Mouse (Mus musculus) limb, embryonic 15.5 days (tissue): ENCODE data around the gene Naa80. TPM values are rescaled to one million over a fixed set of nuclear protein-coding genes. Genes with fewer than 3 reads are reported as not detected.

Experiments
- ATAC-seq: fragments of 200-750 bp; cut with Nextera tagmentation; 2 replicates; pipeline ENCODE4 v1.8.0; 2017; ENCODE audit warnings: low read depth, moderate TSS enrichment; ENCODE audit not compliant: insufficient number of reproducible peaks, low FRiP score, low TSS enrichment
- H3K27ac ChIP-seq: fragments of 300-500 bp; sonication (generic); 2 replicates; pipeline ENCODE4 v1.5.1; 2015; ENCODE audit warnings: moderate library complexity, mild to moderate bottlenecking, inconsistent platforms
- H3K27me3 ChIP-seq: fragments of 300-500 bp; sonication (generic); 2 replicates; pipeline ENCODE4 v1.6.1; 2015; ENCODE audit warnings: inconsistent platforms
- H3K36me3 ChIP-seq: fragments of 300-500 bp; sonication (generic); 2 replicates; pipeline ENCODE4 v1.6.1; 2015; ENCODE audit warnings: inconsistent platforms
- H3K4me1 ChIP-seq: fragments of 300-500 bp; sonication (generic); 2 replicates; pipeline ENCODE4 v1.6.1; 2015; ENCODE audit warnings: inconsistent platforms
- H3K4me2 ChIP-seq: fragments of 300-500 bp; sonication (generic); 2 replicates; pipeline ENCODE4 v1.6.1; 2015; ENCODE audit warnings: mild to moderate bottlenecking, inconsistent platforms
- H3K4me3 ChIP-seq: fragments of 300-500 bp; sonication (generic); 2 replicates; pipeline ENCODE4 v1.5.1; 2015; ENCODE audit warnings: mild to moderate bottlenecking, inconsistent platforms
- H3K9ac ChIP-seq: fragments of 300-500 bp; sonication (generic); 2 replicates; pipeline ENCODE4 v1.6.1; 2015; ENCODE audit warnings: inconsistent platforms
- H3K9me3 ChIP-seq: fragments of 300-500 bp; sonication (generic); 2 replicates; pipeline ENCODE4 v1.6.1; 2016; ENCODE audit warnings: inconsistent platforms
- WGBS: fragments of 180-500 bp; shearing (Covaris S2); methylation state at CpG from one replicate; pipeline ENCODE4 v1.1.7; 2015; 5-methylcytosine and 5-hydroxymethylcytosine counted together
- polyA plus RNA-seq: library from polyadenylated mRNA; unstranded; fragments of >200 nt; fragmentation: Nextera tagmentation; extraction: Ambion mirVana; gene quantifications from 2 replicates; pipeline ENCODE4 v1.2.1, GENCODE M21; 2015

The Naa80 gene
- polyA plus RNA-seq, 1 experiment from 2014 or later = 17.6 TPM

- peaks cover 42% of the 10 kb centered on the region for H3K36me3 ChIP-seq
- 80% methylated on average over 11 of the region's 11 CpGs for WGBS
- ATAC-seq = no peak
- no peaks in the 10 kb centered on the region for H3K9me3 ChIP-seq
- no peak overlapping the region for H3K27ac ChIP-seq
- H3K4me2 ChIP-seq = no peak overlapping the region
- H3K27me3 ChIP-seq = no peaks in the 10 kb centered on the region
- no peak overlapping the region for H3K9ac ChIP-seq
- no peak overlapping the region for H3K4me3 ChIP-seq
- peaks cover 51% of the 10 kb centered on the region for H3K4me1 ChIP-seq
Observed at GRCm38 (mm10) chr9:107543299-107543698, 35.4 kb upstream of the Naa80 start.

- peaks cover 51% of the 10 kb centered on the region for H3K4me1 ChIP-seq
- ATAC-seq = no peak
- H3K27me3 ChIP-seq = no peaks in the 10 kb centered on the region
- no peak overlapping the region for H3K27ac ChIP-seq
- WGBS = 92% methylated on average over 17 of the region's 17 CpGs
- no peak overlapping the region for H3K4me3 ChIP-seq
- no peaks in the 10 kb centered on the region for H3K9me3 ChIP-seq
- no peak overlapping the region for H3K9ac ChIP-seq
- H3K4me2 ChIP-seq = no peak overlapping the region
- peaks cover 33% of the 10 kb centered on the region for H3K36me3 ChIP-seq
Observed at GRCm38 (mm10) chr9:107544196-107544700, 34.4 kb upstream of the Naa80 start.

- H3K9ac ChIP-seq = no peak overlapping the region
- no peak overlapping the region for H3K27ac ChIP-seq
- H3K27me3 ChIP-seq = no peaks in the 10 kb centered on the region
- peaks cover 53% of the 10 kb centered on the region for H3K4me1 ChIP-seq
- no peaks in the 10 kb centered on the region for H3K9me3 ChIP-seq
- no peak overlapping the region for H3K4me3 ChIP-seq
- H3K4me2 ChIP-seq = no peak overlapping the region
- no peak for ATAC-seq
- WGBS = 91% methylated on average over 12 of the region's 12 CpGs
- H3K36me3 ChIP-seq = peaks cover 28% of the 10 kb centered on the region
Observed at GRCm38 (mm10) chr9:107544729-107545128, 34.0 kb upstream of the Naa80 start.

- H3K9ac ChIP-seq = no peak overlapping the region
- no peak for ATAC-seq
- H3K4me1 ChIP-seq = peaks cover 54% of the 10 kb centered on the region
- H3K27me3 ChIP-seq = no peaks in the 10 kb centered on the region
- H3K36me3 ChIP-seq = peaks cover 23% of the 10 kb centered on the region
- no peak overlapping the region for H3K4me2 ChIP-seq
- no peak overlapping the region for H3K4me3 ChIP-seq
- 80% methylated on average over 10 of the region's 10 CpGs for WGBS
- no peaks in the 10 kb centered on the region for H3K9me3 ChIP-seq
- no peak overlapping the region for H3K27ac ChIP-seq
Observed at GRCm38 (mm10) chr9:107545199-107545598, 33.5 kb upstream of the Naa80 start.

GRCm38 (mm10) chr9:107545602-107546001, 33.1 kb upstream of the Naa80 start:
- no peak for ATAC-seq
- Histone ChIP-seq H3K9ac (no peak overlapping the region), H3K4me2 (no peak overlapping the region), H3K4me3 (no peak overlapping the region), H3K4me1 (peaks cover 57% of the 10 kb centered on the region), H3K36me3 (peaks cover 21% of the 10 kb centered on the region), H3K27me3 (no peaks in the 10 kb centered on the region), H3K27ac (no peak overlapping the region), H3K9me3 (no peaks in the 10 kb centered on the region)
- 10% methylated on average over 3 of the region's 3 CpGs for WGBS

- H3K36me3 ChIP-seq = peaks cover 21% of the 10 kb centered on the region
- 0 out of 2 replicates have a peak, but pooled peaks have one; percentile 28 for ATAC-seq
- 1% methylated on average over 20 of the region's 20 CpGs for WGBS
- H3K4me2 ChIP-seq = peak within 1 kb of the TSS; percentile 49
- H3K27ac ChIP-seq = peak within 1 kb of the TSS; percentile 52
- H3K4me3 ChIP-seq = peak within 1 kb of the TSS; percentile 19
- no peak within 1 kb of the TSS for H3K9ac ChIP-seq
- H3K4me1 ChIP-seq = peaks cover 61% of the 10 kb centered on the region
- no peaks in the 10 kb centered on the region for H3K9me3 ChIP-seq
- no peaks in the 10 kb centered on the region for H3K27me3 ChIP-seq
Observed at GRCm38 (mm10) chr9:107547026-107547425, 31.7 kb upstream of the Naa80 start, which contains the start of gene Zmynd10. TSS of gene Zmynd10 (plus strand) at chr9:107547298.

- Histone ChIP-seq H3K4me3 (no peak overlapping the region), H3K4me2 (no peak overlapping the region), H3K9me3 (no peaks in the 10 kb centered on the region), H3K27ac (no peak overlapping the region), H3K27me3 (no peaks in the 10 kb centered on the region), H3K36me3 (peaks cover 21% of the 10 kb centered on the region), H3K9ac (no peak overlapping the region), H3K4me1 (peaks cover 63% of the 10 kb centered on the region)
- no peak for ATAC-seq
- 75% methylated on average over 5 of the region's 5 CpGs for WGBS
Observed at GRCm38 (mm10) chr9:107547957-107548356, 30.7 kb upstream of the Naa80 start.

- ATAC-seq = no peak
- H3K27ac ChIP-seq = no peak overlapping the region
- H3K4me1 ChIP-seq = peaks cover 69% of the 10 kb centered on the region
- no peaks in the 10 kb centered on the region for H3K27me3 ChIP-seq
- H3K36me3 ChIP-seq = peaks cover 16% of the 10 kb centered on the region
- H3K4me2 ChIP-seq = no peak overlapping the region
- no peak overlapping the region for H3K4me3 ChIP-seq
- H3K9ac ChIP-seq = no peak overlapping the region
- WGBS = 88% methylated on average over 10 of the region's 10 CpGs
- H3K9me3 ChIP-seq = no peaks in the 10 kb centered on the region
Observed at GRCm38 (mm10) chr9:107548820-107549219, 29.9 kb upstream of the Naa80 start.

GRCm38 (mm10) chr9:107549297-107550074, 29.2 kb upstream of the Naa80 start:
- Histone ChIP-seq H3K4me3 (no peak overlapping the region), H3K9me3 (no peaks in the 10 kb centered on the region), H3K27me3 (no peaks in the 10 kb centered on the region), H3K9ac (no peak overlapping the region), H3K4me1 (peaks cover 72% of the 10 kb centered on the region), H3K36me3 (peaks cover 10% of the 10 kb centered on the region), H3K4me2 (no peak overlapping the region), H3K27ac (no peak overlapping the region)
- no peak for ATAC-seq
- WGBS = 77% methylated on average over 20 of the region's 20 CpGs

- Histone ChIP-seq H3K9me3 (no peaks in the 10 kb centered on the region), H3K4me3 (peak overlapping the region; percentile 72), H3K9ac (peak overlapping the region; percentile 55; the same call in 1 of the 2 replicates), H3K27me3 (no peaks in the 10 kb centered on the region), H3K4me1 (peaks cover 67% of the 10 kb centered on the region), H3K27ac (peak overlapping the region; percentile 97), H3K36me3 (no peaks in the 10 kb centered on the region), H3K4me2 (peak overlapping the region; percentile 89)
- ATAC-seq = no peak
- 33% methylated on average over 23 of the region's 23 CpGs for WGBS
Observed at GRCm38 (mm10) chr9:107550491-107551116, 28.1 kb upstream of the Naa80 start.

DNA sequence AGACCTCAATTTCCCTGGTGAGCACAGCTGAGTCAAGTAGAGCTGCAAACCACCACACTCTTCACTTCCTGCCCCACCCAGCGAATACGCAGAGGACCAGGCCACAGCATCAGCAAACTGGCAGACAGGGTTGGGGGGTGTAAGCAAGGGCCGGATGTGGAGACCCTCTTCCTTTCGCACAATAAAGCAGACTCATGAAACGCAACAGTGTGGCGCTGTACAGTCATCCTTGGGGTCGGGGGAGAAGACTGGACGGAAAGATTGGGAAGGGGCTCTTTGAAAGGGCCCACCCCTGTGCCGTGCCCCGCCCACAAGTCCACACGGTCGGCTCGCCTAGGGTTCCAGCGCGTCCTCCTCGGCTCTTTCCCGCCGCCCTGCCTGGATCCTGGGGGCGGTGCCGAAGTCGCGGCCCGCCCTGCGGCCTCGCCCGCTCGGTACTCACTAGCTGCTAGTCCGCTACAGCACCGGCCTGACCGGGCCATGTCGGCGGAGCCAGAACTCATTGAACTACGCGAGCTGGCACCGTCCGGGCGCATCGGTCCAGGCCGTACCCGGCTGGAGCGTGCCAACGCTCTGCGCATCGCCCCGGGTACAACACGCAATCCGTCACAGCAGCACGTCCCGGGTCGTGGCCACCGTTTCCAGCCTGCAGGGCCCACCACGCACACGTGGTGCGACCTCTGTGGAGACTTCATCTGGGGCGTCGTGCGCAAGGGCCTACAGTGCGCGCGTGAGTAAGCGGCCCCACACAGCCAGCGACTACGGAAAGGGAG, 27.4 kb upstream of the Naa80 start, which contains the start of gene Rassf1:
Gene Rassf1, plus strand, starts transcription at position 439 of the 773 bp plus-strand sequence.
- Histone ChIP-seq H3K4me1 (peaks cover 72% of the 10 kb centered on the region), H3K27me3 (no peaks in the 10 kb centered on the region), H3K9me3 (no peaks in the 10 kb centered on the region), H3K27ac (peak within 1 kb of the TSS; percentile 97), H3K4me2 (peak within 1 kb of the TSS; percentile 89), H3K4me3 (peak within 1 kb of the TSS; percentile 72), H3K36me3 (no peaks in the 10 kb centered on the region), H3K9ac (peak within 1 kb of the TSS; percentile 55)
- ATAC-seq = peak; percentile 53
- 1% methylated on average over 62 of the region's 63 CpGs for WGBS
